Mouse (Mus musculus): Measurements from ENCODE around the gene Myom1. TPM values are rescaled to one million over a fixed set of nuclear protein-coding genes. Genes with fewer than 3 reads are reported as not detected.

Gene Myom1
- total RNA-seq, 1 experiment from 2014 or later, result 1.0 TPM

DNA sequence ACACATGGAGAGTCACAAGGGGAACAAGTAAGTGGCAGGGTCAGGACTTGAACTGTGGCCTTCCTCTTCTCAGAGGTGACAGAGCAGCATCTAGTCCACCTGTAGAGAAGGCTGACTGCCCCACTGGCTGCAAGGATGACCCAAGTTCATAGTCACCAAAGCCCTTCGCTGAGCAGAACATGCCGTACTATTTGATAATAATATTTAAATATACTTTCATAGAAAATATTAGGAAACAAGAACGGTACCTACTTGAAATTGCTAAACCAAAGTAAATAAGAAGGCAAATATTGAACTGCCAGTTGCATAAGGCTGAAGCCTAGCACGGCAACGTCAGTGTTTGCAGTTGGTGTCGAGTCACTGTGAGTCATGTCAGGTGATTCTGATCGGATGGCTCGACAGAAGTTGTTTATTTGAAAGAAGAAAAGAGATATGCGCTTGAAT is 86.6 kb downstream of the Myom1 start:
- ATAC-seq (ENCODE audit: extremely low read depth, insufficient number of reproducible peaks, low FRiP score, poor library complexity, severe bottlenecking), result no peak

DNA sequence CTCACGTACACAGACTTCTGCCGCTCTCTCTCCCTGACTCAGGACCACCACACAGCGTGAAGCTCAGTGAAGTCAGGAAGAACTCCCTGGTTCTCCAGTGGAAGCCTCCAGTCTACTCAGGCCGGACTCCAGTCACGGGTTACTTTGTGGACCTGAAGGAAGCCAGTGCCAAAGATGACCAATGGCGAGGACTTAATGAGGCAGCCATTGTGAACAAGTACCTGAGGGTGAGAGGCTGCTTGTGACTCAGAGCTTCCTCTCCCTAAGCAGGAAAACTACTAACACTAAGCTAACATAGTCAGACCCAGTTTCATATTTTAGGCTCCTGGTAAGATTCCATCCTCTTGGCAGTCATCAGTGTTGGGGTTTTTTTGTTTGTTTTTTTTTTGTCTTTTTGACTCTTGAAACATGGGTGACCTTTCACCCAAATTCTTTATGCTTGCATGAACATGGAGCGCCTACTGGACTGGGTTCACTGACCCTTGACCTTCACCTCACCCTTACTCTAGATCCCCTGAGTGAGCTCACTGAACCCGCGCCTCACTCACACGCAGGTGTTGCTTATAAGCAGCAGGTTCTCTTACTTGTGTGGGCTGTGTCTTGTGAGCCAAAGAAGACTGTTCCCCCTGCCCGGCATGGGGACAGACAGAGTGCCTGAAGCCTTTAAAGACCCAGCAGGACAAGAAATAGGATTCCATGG is 87.5 kb downstream of the Myom1 start:
- no peak for ATAC-seq (ENCODE audit: extremely low read depth, insufficient number of reproducible peaks, low FRiP score, poor library complexity, severe bottlenecking)

DNA sequence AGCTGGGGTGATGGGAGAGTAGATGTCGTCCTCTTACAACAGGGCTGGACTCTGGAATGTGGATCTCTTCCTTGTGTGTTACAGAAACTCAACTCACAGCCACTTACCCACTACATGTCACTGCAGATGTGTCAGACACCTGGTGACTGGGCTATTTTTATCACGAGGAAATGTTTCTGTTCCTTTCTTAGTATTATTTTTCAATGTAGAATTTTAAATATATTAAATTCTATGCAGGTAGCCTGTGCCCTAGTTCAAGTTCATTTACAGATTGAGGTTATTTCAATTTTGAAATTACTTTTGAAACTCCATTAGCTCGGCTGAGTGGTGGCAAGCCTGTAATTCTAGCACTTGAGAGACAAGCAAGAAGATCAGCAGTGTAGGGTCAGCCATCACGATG is 88.6 kb downstream of the Myom1 start:
- ATAC-seq (ENCODE audit: extremely low read depth, insufficient number of reproducible peaks, low FRiP score, poor library complexity, severe bottlenecking), result no peak

DNA sequence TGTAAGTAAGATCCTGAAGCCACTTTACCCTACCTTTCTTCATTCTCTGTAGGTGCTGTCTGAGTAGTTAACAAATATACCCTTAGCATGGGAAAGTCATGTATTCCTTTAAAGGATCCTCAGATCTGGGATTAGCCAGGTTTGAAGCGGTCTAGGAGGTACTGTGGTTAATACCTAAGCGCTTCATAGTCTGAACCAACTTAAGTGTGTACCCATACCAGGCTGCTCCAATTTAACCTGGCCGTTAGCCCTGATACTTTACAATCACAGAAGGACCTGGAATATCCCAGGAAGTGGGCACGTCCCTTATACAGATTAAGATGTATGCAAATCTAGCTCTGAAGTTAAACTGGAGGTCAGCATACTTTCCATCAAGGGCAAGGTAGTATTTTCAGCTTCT is 89.9 kb downstream of the Myom1 start:
- no peak for ATAC-seq (ENCODE audit: extremely low read depth, insufficient number of reproducible peaks, low FRiP score, poor library complexity, severe bottlenecking)

DNA sequence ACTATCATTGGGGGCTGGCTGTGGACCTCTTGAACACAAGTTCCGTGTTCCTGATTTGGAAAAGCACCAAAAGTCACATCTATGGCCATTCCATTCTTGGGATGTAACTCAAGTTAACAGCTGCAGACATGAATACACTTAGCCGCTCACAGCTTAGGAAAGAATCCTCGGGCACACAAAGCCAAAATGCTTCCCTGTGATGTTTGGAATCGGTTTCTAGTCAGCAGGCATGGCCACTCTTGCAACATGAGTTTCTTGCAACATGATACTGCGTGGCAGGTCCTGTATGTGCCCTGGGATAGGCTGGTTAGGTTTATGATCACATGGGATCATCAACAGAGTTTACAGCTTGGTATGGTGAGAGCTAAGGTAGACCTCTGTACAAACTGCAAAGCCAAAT is 91.4 kb downstream of the Myom1 start:
- peak; percentile 42; the same call in 1 of the 2 replicates for ATAC-seq (ENCODE audit: extremely low read depth, insufficient number of reproducible peaks, low FRiP score, poor library complexity, severe bottlenecking)

DNA sequence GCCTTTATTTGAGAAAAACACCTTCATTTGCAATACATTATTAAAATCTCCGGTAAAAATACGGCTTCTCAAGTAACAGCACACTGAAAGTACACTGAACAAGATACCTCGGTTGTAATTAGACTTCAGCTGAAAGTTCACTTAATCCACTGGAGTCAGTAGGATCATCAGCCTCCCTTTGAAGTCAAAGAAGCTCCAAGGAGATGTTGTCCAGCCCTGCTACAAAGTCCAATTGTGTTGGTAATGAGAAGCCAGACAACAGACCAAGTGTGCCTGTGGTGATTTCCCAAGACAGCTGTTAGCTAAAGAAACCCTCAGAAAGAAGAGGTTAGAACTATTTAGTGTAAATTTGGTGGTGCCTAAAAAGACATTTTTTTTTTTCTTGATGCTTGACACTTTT is 92.0 kb downstream of the Myom1 start:
- ATAC-seq (ENCODE audit: extremely low read depth, insufficient number of reproducible peaks, low FRiP score, poor library complexity, severe bottlenecking), result no peak

DNA sequence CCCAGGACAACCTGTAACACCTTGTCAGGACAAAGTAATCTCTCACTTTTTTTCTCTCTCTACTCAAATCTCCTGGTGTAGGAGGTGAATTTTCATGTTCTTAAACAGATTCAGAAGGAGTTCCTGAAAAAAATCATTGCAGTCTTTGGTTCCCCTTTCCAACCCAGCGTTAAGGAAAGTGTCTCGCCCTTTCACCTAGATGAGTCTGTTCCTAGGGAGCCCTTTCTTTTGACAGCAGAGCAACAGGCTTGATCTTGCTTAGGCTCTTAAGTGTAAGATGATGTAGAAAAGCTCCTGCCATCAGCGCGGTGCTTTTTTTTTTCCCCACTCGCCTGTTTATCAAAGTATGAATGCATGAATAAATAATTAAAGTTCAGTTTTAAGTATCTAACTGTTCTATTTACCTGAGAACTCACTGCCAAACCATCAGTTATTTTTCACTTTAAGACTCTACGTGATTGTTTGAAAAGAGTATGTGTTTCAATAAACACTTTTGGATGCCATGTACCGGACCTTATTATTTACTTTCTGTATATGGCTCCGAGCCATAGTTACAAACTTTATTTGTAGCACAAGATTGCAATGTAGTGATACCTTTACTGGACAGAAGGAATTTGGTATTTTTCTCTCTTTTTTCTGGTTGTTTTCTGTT is 94.2 kb downstream of the Myom1 start:
- no peak for ATAC-seq (ENCODE audit: extremely low read depth, insufficient number of reproducible peaks, low FRiP score, poor library complexity, severe bottlenecking)

DNA sequence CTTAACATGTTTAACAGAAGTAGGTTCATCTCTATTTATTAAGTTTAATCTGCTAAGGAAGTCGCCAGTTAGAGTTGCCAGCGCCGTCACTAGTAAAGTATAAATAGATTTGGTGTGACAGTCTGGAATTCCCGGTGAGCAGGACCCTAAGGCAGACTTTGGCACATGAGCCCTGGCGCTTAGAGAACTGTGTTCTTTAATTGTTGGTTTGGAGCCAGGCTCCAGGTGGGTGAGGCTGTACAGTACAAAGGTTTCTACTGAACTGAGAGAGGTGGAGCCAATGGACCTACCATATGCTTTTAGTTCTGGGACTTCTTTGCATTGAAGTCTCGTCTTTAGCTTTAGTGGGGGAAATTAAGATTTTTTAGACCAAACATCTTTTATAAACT is 94.8 kb downstream of the Myom1 start:
- ATAC-seq (ENCODE audit: extremely low read depth, insufficient number of reproducible peaks, low FRiP score, poor library complexity, severe bottlenecking), result no peak

DNA sequence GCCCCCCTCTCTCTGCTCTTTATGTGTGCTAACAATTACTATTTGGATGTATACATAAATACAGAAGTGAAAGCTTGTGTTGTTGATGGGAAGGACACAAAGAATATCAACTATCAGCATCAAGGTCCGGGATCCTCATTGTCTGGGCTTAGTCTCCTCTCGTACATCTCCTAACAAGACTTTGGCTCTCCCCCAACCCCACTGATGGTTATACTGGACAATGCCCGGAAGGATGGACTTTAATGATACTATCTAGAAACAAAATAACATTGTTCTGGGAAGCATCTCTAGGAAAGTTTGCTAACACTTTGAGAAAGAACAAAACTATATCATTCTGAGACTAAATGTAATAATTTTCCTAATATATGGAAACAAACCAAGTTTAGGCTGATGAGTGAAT is 96.2 kb downstream of the Myom1 start:
- ATAC-seq (ENCODE audit: extremely low read depth, insufficient number of reproducible peaks, low FRiP score, poor library complexity, severe bottlenecking), result no peak

DNA sequence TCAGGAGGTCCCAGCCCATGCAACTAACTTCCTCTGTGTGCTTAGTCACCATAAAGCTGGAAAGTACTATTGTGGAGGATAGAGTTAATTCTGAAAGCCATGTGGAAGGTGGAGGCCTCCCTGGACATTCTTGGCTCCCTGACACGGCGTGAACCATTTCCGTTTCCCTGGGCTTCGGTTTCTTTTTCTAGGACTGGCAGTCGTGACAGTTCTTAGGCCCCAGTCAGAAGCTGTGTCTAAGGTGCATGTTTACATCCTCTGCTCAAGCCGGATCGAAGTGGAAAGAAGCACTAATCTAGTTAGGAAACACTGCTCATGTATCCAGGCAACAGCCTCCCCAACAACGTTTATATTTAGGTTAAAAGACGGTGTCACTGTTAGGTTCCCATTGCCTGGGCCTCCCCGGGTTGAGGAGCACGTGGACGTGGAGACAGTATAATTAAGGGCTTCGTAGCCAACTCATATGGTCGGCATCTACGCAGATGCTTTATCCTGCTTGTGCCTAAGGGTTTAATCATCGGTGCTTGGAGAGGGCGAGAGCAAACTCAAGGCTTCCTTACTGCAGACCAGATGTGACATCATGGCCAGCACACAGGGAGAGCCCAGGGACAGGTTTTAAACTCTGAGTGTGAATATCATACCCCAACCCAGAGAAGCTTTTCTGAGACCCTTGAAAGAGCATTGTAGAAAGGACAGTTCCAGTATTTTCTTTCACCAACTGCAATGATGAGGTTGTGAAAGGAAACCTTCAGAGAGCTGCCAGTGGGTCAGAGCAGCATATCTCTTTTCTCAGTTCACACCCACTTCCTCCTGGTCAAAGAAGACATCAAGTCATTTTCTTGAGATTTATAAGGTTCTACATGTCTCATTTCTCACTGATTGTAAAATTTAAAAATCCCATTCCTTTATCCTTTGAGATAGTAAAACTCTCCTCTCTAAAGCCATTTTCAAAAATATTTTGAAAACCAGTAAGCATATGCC is 100.4 kb downstream of the Myom1 start:
- ATAC-seq (ENCODE audit: extremely low read depth, insufficient number of reproducible peaks, low FRiP score, poor library complexity, severe bottlenecking), result no peak

DNA sequence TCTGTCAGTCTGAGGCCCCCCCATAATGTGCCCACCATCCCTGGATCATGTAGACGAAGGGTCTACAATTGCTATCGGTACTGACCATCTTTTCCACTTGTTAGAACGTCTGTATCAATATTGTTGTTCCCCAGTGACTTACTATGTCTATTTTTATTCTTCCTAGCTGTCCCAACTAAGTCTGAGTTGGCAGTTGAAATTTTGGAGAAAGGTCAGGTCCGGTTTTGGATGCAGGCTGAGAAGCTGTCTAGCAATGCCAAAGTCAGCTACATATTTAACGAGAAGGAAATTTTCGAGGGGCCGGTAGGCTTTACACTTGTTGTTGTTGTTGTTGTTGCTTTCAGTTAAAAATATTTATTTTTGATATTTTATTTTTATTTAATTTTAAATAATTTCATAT is 102.9 kb downstream of the Myom1 start:
- no peak for ATAC-seq (ENCODE audit: extremely low read depth, insufficient number of reproducible peaks, low FRiP score, poor library complexity, severe bottlenecking)

DNA sequence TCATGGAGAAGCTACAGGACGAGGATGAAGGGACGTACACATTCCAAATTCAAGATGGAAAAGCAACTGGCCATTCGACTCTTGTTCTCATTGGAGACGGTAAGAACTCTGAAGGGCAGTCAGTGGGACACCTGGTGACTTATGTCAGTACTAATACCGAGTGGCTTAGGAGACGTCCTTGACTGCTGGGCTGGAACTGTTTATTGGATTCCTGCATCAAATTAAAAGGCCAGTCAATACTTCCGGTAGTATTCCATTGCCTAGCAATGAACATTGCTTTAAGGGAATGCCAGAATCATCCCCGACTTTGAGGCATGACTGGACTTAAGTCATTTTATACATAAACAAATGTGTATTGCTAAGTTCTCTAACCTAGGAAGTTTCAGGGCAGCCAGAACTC is 103.8 kb downstream of the Myom1 start:
- ATAC-seq (ENCODE audit: extremely low read depth, insufficient number of reproducible peaks, low FRiP score, poor library complexity, severe bottlenecking), result no peak

DNA sequence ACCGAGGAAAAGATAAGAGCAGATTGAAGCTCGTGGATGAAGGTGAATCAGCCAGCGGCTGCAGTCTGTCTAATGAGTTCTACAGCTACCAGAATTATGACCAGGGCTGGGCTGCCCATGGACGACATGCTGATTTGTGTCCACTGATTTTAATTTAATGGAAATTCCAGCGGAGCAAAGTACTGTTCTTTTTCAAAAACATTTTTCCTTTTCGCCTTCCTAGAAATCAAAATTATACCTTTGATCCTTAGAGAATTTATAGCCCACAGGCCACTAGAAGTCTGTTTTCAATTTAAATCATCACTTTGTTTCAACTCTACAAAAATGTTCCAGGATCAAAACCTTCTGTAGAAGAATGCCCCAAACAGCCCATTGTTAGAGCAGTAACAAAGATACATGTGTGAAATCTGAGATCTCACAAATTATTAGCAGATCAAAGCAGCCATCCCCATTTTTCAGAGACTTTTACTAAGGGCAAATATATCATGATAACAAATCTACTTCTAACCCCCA is 108.4 kb downstream of the Myom1 start:
- no peak for ATAC-seq (ENCODE audit: extremely low read depth, insufficient number of reproducible peaks, low FRiP score, poor library complexity, severe bottlenecking)

DNA sequence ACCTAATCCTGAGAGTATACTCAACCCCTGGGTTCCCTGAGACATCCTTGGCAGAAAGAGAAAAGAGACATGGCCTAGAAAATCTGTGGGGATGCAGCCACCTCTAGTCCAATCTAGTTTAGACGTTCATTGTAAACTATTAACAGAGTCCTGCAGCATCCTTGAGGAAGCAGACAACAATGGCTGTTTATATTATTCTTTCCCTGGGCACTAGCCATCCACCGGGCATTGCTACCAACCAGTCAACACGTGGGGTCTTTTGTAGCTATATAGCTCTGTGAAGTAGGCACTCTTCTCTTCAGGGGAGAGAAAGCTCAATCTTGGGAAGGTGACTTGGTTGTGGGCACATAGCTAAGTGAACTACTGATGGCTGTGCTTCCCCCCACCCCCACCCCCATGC is 110.3 kb downstream of the Myom1 start:
- no peak for ATAC-seq (ENCODE audit: extremely low read depth, insufficient number of reproducible peaks, low FRiP score, poor library complexity, severe bottlenecking)

DNA sequence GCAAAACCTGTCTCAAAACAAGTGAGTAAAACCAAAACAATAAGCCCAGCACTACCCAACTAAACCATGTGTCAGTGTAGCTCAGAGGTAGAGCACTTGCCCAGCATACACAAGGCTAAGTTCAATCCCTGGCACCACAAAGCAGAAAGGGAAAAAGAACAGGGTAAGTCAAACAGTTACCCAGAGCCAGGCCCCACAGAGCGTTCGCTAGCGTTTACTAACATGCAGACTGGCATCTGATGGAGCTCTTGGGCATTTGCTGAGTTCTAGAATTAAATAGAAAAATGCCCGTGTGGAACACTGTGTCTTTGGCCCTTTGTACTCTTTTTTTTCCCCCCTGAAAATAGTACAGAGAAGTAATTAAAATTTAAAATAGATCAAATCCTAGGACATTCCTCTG is 111.8 kb downstream of the Myom1 start:
- no peak for ATAC-seq (ENCODE audit: extremely low read depth, insufficient number of reproducible peaks, low FRiP score, poor library complexity, severe bottlenecking)

DNA sequence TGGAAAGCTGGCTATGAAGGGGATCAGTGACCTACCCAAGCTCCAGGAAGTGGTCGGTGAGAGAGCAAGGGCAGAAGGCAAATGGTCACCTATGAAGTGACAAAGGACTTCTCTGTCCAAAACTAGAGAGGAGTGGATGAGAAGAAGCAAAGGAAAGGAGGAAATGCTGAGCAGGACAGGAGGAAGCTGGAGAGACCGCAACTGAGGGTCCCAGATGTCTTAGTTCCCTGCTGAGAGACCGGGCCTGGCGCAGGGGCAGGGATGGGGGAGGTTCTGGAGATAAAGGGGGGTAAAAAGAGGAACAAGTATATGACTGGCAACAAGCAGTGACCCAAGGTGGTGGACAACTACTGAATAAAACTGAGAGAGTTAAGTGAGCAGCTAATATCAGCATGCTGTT is 115.5 kb downstream of the Myom1 start:
- ATAC-seq (ENCODE audit: extremely low read depth, insufficient number of reproducible peaks, low FRiP score, poor library complexity, severe bottlenecking), result 0 out of 2 replicates have a peak, but pooled peaks have one; percentile 19

DNA sequence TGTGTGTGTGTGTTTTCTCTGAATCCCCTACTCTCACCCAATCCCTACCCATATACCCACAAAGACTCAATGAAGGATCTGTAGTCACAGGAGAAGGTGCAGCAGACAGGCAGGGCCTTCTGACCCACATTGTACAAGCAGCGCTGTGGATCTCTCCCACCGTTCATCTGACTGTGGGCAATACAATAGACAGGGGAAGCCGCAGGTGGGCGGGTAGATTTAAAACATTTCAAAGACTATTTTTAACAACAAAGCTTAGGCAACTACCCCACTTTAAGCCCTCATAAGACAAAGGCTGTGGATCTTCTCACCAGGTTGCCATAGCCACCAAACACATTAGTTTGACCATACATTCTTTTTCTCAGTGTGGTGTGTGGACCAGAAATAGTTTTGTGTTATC is 116.2 kb downstream of the Myom1 start:
- no peak for ATAC-seq (ENCODE audit: extremely low read depth, insufficient number of reproducible peaks, low FRiP score, poor library complexity, severe bottlenecking)

DNA sequence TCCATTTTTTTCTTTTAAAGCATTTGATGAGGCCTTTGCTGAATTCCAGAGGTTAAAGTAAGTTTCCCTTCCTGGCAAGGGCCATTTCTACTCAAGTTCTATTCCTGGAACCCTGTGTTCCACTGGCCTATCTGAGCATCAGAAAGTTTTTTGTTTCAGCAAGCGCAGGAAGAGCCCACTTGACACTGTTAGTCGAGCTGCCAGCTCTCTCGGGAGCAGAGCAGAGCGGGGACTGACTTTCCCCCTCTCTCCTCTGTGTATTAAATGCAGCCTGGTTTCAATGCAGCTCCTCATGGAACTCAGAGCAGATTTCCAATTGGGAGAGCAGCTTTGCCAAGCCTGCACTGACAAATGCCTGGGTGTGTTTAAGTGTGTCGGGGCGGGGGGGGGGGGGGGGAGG is 118.2 kb downstream of the Myom1 start:
- no peak for ATAC-seq (ENCODE audit: extremely low read depth, insufficient number of reproducible peaks, low FRiP score, poor library complexity, severe bottlenecking)

DNA sequence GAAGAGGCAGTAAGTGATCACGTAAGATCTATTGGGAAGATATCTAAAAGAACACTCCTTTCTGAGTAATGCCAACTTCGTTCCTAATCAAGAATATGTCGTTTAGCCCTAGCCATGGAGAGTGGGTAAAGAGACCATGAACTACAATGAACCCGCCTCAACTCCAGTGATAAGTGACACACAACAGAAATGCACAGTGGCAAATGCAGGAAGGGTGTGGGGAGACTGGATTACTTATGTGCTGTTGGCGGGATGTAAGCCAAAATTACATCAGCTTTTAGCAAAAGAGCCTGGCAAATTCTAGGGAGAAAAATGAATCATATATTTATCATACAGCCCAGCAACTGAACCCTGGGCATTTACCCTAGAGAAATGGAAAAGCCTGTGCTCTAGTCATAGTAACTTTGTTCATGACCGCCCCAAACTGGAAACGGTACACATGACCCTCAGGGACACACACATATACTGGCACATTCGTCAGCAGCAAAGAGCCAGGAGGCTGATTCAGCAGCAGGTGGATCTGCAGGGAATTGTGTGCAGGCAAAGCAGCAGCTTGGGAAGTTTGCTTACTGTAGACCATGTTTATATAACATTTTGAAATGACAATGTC is 121.7 kb downstream of the Myom1 start:
- ATAC-seq (ENCODE audit: extremely low read depth, insufficient number of reproducible peaks, low FRiP score, poor library complexity, severe bottlenecking), result no peak
